Mouse (Mus musculus): ENCODE results near the gene Chek2.

DNA sequence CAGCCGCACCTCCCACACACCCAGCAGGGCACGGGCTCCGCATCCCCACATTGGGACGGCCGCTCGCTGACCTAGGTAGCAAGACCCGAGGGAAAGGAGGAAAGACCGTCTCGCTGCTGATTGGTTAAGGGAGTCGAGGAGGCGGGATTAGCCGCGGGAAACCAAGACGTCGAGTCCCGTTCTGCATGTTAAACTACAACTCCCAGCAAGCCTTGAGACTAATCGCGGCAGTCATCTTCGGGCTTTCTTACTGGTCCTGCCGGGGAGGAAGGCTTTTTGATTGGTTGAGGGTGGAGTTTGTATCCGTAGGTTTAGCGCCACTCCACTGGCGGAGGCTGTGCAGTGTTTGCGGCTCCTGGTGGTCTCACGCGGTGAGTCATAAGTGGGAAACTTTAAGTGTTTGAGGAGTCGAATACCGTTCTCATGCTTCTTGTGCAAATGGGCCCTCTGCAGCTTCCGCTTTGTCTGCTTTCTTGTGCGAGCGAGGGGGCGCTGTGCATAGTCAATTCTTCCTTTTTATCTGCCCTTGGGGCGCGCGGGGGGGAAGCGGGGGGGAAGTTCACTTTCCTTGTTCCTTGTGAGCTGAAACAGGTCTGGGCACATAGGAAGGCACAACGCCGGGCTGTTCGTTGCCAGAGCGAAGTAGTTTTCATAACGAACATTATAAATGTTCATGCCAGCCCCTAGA is at the start of gene Chek2, which contains the start of gene Hscb:
- TF ChIP-seq GABPA (IDR thresholded peaks at IDR 0.05; ENCODE audit: low read depth, low read length) = no peak
- no peak for TF ChIP-seq MAFK (IDR thresholded peaks at IDR 0.05; ENCODE audit: borderline replicate concordance, low read depth, low read length)
- peak in 2 of 3 experiments; percentile 37 to 58; a peak in 5 of 6 replicates for TF ChIP-seq CTCF (IDR thresholded peaks at IDR 0.05 in 2 of 3, conservative IDR thresholded peaks at IDR 0.05 in 1 of 3; ENCODE audit: control insufficient read depth in 1 of 3, insufficient read depth in 1 of 3, low read depth in 2 of 3, low read length in 3 of 3, poor library complexity in 1 of 3, severe bottlenecking in 1 of 3)
- TF ChIP-seq SIN3A (IDR thresholded peaks at IDR 0.05; ENCODE audit: low read length) = peak; percentile 88
- 0 out of 2 replicates have a peak, but pooled peaks have one; percentile 6 for TF ChIP-seq TCF12 (IDR thresholded peaks at IDR 0.05; ENCODE audit: low read depth, low read length)
- TF ChIP-seq POLR2A (IDR thresholded peaks at IDR 0.05; ENCODE audit: control insufficient read depth in 1 of 2, insufficient read depth in 1 of 2, low read depth in 1 of 2, low read length in 2 of 2, poor library complexity in 1 of 2) = peak; percentile 77 to 87
